Mouse (Mus musculus): ENCODE measurements at regions not wholly inside any gene's neighbourhood (a gene's known extent, or its start where the extent isn't known, plus 50 kb on each side); places are given as distances from the start of the nearest gene placed in this dataset.
"Not testable (repeated sequence)": the region's sequence is repeated elsewhere in the genome, so short reads cannot be mapped to it uniquely, and the experiment has no call there.

DNA sequence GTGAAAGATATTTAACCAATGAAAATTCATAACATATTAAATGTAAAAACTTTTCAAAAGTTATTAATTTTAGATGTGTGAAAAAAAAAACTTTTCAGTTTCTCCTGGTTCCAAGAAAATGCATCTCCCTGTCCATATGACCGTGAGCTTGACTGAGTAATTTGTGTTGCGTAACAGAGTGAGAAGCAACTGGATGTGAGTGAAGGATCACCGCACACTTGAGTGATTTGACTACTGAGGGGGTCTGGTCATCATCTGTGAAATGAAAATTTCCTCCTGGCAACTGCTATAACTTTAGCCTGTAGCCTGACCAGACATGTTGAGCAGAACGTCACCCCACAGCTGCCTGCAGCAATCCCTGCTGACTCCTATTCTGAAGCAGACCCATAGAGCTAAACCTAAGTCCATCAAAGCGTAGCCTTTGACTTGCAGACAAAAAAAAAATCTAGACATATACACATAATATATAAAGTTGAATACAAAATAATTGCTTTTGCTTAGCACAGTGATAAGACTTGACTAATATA, 461.2 kb downstream of the Brinp3 start:
- intact Hi-C loops (cut with DNase I) = no loop called here
- DNase-seq = no peak

DNA sequence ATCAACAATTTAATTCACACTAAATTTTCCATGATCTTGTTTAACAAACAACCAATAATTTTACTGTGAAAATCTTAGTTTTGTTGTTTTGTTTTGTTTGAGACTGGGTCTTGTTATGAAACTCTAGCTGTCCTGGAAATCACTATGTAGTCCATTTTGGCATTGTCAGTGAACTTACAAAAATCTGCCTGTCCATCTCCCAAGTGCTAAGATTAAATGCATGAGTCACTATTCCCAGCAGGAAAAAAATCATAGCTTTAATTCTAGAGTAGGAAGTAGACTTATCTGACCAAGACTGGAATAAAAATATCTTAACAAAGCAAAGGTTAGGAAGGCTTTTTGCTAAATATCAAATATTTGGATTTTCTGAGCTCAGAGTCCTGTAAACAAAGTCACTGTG, 461.8 kb downstream of the Brinp3 start:
- DNase-seq = no peak
- intact Hi-C loops (cut with DNase I) = no loop called here

DNA sequence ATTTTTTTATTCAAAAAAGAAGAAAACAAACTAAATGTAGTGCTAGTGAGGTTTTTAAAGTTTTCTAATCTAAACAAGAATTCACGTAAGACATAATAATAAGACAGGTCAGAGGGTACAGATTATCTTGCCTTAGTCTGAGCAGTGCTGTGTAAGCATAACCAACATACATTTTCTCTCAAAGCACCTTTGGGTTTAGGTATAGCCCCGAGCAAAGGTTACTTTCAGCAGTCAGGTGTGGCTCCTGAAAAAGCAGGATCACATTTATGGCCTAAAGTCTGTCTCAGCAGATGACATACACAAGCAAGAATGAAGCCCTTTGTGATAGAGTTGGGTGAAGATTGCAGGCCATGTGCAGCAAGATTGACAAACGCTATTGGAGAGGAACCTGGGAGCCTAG, 465.9 kb downstream of the Brinp3 start:
- DNase-seq = no peak
- intact Hi-C loops (cut with DNase I) = no loop called here

DNA sequence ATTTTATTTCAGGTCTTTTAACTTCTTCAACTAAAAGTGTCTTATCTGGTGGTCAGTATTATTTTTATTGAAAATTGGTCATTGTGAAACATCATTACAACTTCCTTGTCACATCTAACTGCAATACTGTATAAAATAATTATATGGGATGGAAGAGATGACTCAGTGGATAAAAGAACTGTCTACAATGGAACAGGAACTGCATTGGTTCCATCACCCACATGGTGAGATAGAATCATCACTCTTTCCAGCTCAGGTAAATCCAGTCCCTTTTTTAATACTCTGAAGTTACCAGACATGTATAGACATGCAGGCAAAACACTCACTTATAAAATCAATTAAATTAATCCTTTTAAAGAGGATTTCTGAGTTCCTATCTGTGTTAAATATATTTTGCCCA, 473.0 kb downstream of the Brinp3 start:
- no peak for DNase-seq
- intact Hi-C loops (cut with DNase I) = no loop called here

DNA sequence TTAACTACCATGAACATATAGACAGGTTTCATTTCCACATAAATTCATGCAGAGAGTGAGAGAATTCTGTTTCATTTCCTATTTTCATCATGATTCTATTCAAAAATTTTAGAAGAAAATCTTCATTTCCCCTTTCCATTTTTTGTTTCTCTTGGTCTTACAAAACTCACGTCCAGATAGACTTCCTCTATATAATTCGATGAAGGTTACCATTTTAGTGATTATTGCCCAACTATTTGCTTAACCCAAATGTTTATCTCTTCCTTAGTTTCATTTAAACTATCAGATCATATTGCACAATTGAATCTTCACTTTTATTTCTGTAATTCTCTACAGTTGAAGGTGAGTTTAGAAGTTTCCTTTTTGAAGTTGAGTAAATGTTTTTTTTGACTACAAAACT, 473.4 kb downstream of the Brinp3 start:
- intact Hi-C loops (cut with DNase I) = no loop called here
- DNase-seq = no peak

DNA sequence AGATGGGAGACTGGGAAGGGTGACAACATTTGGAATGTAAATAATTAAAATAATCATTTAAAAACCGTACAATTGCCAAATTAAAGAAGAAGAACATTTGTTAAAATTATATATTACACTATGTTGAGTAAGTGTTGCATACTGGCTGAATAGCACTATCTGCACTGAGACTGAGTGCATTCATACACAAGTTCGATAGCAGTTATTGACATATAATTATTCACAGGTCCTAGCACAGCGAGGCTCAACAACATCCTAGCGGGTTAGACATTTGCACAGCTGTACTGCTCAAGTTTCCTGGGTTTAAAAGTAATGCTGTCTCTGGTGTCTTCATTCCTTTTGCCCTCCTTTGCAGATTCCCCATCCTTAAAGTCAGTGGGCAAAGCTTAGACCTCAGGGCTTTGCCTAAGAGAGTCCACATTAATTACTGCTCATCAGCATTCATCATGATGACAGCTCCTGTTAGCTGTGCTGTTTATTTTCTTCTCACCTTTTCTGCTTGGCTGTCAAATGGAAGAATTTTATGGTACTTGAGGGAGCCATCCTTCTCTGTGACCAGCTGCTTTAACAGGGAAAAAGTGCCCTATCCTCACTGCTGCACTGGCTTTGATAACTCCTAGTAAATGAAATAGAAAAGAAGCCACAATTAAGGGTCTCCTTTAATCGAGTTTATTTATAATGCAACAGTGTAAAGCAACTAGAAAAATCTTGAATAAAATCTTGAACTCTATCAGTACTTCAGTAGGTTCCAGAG, 489.1 kb downstream of the Brinp3 start:
- DNase-seq = no peak
- intact Hi-C loops (cut with DNase I) = no loop called here

DNA sequence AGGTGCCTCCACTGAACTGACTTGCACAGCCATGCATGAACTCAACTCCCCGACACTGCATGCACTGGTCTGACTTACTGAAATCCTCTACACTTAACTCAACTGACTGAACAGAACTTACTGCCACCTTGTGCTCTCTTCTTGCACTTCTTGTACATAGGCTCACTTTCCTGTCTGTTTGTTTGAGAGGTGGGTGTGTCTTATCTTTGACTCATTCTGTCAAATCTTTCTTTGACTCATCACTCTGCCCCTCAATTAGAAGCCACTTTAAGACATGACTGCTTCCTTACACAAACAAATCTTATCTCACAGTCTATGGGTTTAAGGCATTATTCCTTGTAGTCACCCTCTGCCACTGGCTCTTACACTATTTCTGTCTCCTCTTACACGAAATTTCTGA, 505.5 kb downstream of the Brinp3 start:
- intact Hi-C loops (cut with DNase I) = no loop called here

DNA sequence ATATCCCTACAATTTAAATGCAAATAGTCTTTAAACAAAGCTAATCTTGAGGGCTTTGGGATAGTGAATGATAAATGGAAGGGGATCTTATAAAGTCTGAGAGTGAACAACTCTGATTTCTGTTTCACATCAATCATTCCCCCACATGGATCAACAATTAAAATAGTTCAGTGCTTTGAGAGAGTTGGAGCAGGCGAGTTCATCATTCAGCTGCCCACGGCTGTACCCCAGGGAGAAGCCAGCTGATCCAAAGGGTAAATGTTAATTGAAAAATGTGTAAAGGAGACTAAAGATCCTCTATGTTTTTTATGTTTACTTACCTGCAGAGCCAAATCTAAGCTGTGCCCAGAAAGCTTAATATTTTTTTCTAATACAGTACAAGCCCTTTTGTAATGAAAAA, 553.2 kb downstream of the Brinp3 start:
- no peak for DNase-seq
- intact Hi-C loops (cut with DNase I) = no loop called here

More for the DNA sequence above, 505.5 kb downstream of the Brinp3 start:
- DNase-seq = no peak

DNA sequence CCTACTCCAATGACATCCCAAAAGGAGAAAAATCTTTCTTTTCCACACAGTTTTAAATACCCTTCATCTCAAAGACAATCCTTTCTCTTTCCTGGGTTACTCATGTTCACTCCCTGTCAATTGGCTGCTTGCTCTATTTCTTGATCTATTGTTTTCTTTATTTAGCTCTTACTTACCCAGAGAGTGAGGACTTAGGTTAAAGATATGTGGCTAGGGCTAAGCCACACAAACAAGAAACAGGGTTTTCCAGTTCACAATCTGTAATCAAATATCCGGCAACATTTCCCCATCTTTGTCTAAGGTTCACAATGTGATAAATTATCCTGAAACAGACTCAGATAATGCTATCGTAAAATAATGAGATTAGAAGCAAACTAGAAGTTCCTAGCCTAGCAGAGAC, 563.9 kb downstream of the Brinp3 start:
- intact Hi-C loops (cut with DNase I) = no loop called here
- no peak for DNase-seq

DNA sequence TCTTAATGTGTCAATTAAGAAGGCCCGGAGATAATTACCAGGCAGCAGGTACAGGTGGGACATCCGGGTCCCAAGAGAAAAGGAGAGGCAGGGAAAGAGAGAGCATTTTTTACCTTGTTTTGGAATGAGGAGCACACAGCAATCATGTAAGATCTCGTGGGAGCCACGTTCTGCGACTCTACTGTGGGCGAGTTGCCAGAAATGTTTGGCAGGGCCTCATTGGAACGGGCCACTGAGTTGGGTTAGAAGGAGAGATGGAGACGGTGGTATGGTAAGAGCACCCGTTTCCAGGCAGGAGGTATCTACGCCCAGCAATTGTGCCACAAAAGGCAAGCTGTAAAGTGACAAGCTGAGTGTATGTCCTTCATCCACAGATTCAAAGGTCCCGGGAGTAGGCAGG, 579.6 kb downstream of the Brinp3 start:
- DNase-seq = no peak
- intact Hi-C loops (cut with DNase I) = no loop called here

DNA sequence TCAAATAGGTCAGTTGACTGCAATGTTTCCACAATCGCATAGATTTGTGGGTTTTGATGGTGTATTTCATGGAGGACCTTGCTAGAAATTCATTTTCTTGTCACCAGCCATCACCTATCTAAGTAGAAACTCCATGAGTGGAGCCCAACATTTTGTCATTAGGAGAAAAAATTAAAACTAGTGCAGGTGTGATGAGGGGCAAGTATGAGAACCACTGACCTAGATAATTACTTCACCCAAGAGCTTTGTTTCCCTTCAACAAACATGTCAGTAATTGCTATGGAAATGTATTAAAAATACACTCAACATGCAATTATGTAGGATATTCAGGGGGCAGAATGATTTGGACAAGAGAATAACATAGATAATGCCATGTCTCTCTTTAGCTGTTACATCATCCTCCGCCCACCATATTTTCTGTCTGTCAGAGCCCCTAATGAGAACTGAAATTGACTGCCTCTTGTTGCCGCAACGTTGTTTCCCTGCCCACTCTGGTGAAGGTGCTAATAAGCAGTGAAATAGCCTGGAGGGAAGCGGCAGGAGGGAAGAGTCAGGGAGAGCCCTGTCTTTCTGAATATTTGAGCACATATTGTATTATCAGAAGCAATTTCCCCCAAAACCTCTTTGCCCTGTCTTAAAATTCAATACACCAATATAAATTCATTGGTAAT, 589.7 kb downstream of the Brinp3 start:
- intact Hi-C loops (cut with DNase I) = no loop called here
- DNase-seq = no peak

DNA sequence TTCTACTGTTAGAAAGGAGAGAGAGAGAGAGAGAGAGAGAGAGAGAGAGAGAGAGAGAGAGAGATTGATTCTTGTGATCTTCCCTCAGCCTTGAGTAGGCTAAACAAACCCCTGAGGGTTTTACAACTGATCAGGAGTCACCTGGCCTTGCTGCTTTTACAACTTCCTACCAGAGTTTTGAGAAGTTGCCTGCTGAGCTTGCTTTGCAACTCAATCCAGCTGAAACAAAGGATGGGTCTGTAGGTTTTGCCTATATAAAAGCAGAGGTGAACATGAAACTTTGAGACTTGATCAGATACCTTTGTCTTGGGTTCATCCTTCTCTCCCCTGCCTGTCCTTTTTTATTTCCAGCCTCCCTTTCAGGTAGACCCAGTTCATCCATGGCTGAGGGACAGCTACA, 631.0 kb downstream of the Brinp3 start:
- DNase-seq = no peak
- intact Hi-C loops (cut with DNase I) = no loop called here

DNA sequence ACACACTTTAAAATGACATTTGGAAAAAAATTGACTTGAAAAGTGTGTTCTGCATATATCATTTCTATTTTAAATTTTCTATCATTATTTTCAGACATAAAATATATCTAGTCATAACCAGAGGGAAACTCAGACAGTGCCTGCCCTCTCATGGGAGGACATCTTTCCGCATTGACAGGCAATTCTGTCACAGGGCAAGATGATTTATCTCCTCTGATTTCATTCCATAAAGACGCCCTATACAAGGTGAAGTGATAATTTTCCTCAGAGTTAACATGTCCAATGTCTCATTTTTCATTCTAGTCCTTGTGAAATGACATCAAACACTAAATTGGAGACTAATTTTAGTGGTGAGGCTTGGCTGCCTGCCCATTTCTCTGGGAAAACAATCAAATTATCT, 643.6 kb downstream of the Brinp3 start:
- DNase-seq = no peak
- intact Hi-C loops (cut with DNase I) = no loop called here

DNA sequence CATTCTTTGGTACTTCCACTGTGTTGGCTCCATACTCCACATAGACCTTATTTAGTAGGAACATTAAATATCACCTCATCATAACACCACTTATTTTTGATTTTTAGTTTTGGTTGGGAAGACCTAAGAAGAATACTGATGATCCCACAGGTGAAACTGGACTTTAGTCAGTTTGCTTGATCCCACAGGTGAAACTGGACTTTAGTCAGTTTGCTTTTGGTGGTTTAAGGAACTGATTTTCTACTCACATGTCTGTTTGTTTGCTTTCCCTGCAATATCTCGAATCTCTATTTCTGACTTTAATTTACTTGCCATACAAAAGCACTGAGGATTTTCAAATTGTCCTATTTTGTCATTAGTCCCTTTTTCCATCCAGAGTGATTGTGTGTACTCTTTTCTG, 680.8 kb downstream of the Brinp3 start:
- no peak for DNase-seq
- intact Hi-C loops (cut with DNase I) = no loop called here

DNA sequence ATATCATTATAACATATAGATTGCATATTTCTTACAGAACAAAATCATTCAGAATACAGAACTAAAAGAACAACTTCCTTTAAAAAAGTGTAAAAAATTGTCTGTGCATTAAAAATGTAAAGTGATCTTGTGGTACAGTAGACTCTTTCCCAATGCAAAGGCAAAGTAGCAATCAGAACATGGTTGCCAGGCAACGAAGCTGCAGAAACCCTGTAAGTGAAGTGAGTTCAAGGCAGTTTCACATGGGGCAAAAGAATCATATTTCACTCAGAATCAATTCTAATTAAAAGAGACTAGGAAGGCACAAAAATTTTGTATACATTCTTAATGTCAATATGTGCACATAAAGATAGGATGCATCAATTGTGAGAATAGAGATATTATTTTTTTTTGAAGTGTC, 692.2 kb downstream of the Brinp3 start:
- no peak for DNase-seq
- intact Hi-C loops (cut with DNase I) = no loop called here

DNA sequence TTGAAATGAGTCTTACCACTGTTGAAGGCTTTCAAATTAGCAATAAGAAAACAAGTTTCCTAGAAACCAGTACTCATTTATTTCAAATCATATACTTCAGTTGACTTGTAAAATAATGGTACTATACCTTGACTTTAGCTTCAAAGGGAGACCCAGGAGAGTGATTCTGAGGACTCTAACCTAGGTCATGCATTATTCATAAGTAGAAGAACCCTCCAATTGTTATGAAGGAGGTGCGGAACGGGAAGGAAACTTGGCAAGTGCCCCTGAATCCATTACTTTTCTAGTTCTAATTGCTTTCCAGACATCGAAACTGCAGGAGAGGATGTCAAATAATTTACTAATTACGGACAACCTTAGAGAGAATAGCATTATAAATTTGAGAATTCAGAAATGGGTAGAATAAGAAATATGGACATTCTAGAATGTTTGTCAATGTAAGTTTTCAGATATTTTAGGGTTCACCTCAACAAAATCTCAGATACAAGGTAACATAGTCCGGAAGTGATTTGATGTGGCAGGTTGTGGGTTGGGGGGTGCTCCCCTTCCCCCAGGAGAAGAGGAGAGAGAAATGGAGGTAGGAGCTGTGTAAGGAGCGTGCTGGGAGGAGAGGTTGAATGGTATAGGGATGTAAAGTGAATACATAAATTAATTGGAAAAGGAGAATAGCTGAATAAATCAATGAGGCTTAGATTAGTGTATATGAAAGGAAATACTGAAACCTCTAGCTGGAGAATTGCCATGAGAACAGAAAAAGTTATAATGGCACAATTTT, 692.9 kb downstream of the Brinp3 start:
- DNase-seq = no peak
- intact Hi-C loops (cut with DNase I) = no loop called here

DNA sequence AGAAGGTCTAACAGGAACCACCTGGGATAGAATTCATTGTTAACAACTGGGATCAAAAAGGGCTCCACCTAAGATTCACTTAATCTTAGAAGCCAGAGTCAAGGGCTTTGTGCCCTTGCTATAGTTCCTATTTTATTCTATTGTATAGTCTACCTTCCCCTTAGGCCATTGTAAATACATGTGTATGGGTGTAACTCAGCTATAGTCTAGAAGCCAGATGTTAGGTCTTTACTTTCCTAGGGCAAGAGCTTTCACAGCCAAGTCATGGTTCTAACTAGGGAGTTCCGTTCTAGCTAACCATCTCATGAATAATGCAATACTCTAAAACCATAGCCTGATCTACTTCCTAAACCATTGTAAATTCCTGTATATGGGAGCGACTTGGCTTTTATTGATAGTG, 705.4 kb downstream of the Brinp3 start:
- DNase-seq; intact Hi-C loops (cut with DNase I): not testable (repeated sequence)

DNA sequence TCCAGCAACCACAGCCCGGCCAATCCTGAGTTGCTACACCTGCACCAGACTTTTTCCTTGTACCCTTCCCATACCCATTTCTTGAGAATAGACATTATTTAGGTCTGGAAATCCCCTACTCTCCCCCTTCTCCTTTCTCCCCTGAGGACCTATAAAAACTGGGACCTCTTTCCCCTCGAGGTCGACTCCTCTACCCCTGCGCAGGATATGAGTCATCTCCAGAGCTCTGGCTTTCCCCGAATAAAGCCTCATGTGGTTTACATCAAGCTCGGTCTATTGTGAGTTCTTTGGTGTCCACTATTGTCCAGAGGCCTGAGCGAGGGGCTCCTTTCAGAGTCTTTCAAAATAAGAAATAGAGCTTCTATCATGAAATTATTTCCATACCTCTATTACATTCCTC, 720.3 kb downstream of the Brinp3 start:
- DNase-seq; intact Hi-C loops (cut with DNase I): not testable (repeated sequence)

DNA sequence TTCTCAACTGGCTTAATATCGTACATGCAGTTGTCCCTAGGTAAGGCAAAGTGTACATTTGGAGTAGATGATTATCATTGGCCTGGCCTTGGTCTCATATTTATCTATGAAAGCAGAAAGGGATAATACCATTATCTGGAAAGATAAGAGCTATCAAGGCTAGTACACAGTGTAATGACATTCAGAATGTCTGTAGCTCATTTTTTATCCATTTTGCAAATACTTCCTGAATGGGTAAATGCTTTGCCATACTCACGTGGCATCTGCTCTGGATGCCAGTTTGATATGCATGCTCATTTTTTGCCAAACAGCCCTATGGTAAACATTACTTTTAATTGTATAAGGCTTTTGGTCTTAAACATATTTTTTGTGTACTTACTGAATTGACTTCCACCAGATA, 723.4 kb downstream of the Brinp3 start:
- intact Hi-C loops (cut with DNase I) = no loop called here
- no peak for DNase-seq

DNA sequence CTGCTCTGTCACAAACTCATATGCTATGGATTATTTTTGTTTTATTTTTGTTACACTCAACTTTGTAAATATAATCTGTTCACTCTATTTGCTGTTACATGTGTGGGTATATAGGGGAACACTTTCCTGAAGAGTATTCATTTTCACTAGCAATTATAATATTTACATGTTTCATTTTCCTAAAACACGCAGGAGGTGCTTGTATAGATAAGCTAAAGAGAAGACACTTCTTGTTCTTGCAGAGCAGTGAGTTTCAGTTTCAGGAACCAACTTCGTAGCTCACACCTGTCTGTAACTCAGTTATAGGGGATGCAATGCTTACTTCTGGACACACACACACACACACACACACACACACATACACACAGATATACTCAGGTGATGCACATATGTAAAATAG, 724.9 kb downstream of the Brinp3 start:
- DNase-seq = no peak
- intact Hi-C loops (cut with DNase I) = no loop called here

DNA sequence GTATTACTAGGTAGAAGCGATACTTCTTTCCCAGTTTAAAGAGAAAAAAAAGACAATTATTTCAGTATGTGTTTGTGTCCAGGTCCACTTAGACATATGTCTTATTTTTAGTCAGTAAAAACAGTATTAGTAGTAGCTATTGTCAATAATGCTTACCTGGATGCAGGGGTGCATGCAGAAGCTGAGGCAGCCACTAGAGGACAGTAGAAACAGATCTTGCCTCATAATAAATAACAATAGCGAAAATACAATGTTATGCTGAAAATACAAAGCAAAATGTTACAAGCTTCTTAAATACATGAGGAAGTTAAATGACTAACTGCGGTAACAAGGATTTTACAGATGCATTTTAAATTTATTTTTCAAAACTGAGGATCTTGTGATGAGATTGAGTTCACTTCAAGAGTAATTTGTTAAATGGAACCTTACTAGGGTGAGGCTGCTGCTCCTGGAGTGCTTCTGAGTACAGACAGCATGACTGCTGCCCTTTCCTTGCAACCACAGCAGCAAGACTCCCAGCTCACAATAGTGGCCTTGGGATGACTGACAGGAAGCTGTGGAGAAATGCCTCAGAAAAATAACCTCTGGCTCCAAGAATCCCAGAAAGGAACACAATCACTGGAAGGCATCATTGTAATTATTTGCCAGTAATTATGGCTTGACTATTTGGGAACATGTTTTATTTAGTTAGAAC, 728.8 kb downstream of the Brinp3 start:
- DNase-seq = no peak
- intact Hi-C loops (cut with DNase I) = no loop called here

All from heart, postnatal 10 days (tissue).